ENCODE assay signal across 17 mouse cellular contexts in the genomic region with DNA sequence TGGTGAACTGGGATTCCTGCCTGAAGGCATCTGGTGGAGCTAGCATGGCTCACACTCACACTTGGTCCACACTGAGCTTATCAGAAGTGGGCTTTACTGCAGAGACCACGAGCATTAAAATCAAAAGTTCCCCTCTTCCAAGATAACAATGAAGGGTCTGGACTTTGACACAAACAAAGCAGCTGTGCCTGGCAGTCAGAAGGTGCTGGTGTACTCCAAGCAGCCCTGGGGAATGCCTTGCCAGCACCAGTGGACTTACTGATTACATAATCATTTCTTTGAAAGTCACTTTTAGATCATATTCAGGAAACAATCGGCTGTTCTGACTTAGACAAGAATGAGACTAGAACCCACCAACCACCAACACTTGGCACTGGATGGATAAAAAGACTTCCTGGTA.
DNase-seq lines count a peak whose midpoint lies in the region; ATAC-seq and TF ChIP-seq lines count a peak whose summit lies in the region.
"Had no signal": no experiment of that assay in that cellular context is flagged by ENCODE, and none has a peak within 500 bp of the region (broad histone marks: within the 10 kb centered on the region; RNA-seq: fewer than 3 reads in every experiment).

No protein-coding gene starts in this region.

- no peaks in the 10 kb centered on the region for H3K36me3 ChIP-seq in heart, embryonic 14.5 days (ENCODE audit: control insufficient read depth, insufficient read depth, low read length)
- H3K36me3 ChIP-seq: limb, embryonic 10.5 days; liver, embryonic 12.5 days; midbrain, embryonic 13.5 days had no signal

- no peak overlapping the region for H3K9ac ChIP-seq in heart, embryonic 14.5 days (ENCODE audit: low read length)
- H3K9ac ChIP-seq: liver, embryonic 12.5 days; midbrain, embryonic 13.5 days had no signal

- TF ChIP-seq POLR2A in lung, adult 2 months (IDR thresholded peaks at IDR 0.05; ENCODE audit: borderline replicate concordance, extremely low read depth, low read depth, low read length), result no peak

- peak; percentile 66 for ATAC-seq in heart, embryonic 14.5 days (ENCODE audit: insufficient number of reproducible peaks, insufficient read depth, low FRiP score, low read depth)
- ATAC-seq in cerebellum, adult (ENCODE audit: insufficient number of reproducible peaks, low FRiP score, low TSS enrichment), result no peak
- ATAC-seq: CD4-positive, CD25-positive, alpha-beta regulatory T cell, adult 4 months; liver, embryonic 12.5 days; midbrain, embryonic 13.5 days had no signal

- H3K27me3 ChIP-seq in heart, embryonic 14.5 days (ENCODE audit: control insufficient read depth, insufficient read depth, low read length), result no peaks in the 10 kb centered on the region; the same call in 1 of the 2 replicates
- H3K27me3 ChIP-seq: liver, embryonic 12.5 days; midbrain, embryonic 13.5 days had no signal

- 1% methylated on average over 2 of the region's 2 CpGs for WGBS in heart, embryonic 14.5 days
- WGBS in lung, adult 2 months, result 15% methylated on average over 2 of the region's 2 CpGs

- H3K27ac ChIP-seq in heart, embryonic 14.5 days (replicated peaks in 1 of 2; ENCODE audit: control insufficient read depth in 1 of 2, insufficient read depth in 1 of 2, low read depth in 2 of 2, low read length in 2 of 2), result peak overlapping the region in 1 of 2 experiments; percentile 62; a peak in 3 of 4 replicates
- H3K27ac ChIP-seq: left cerebral cortex, adult 2 months; limb, embryonic 10.5 days; liver, embryonic 12.5 days; midbrain, embryonic 13.5 days had no signal

- H3K4me3 ChIP-seq in heart, embryonic 14.5 days (ENCODE audit: control insufficient read depth in 1 of 2, insufficient read depth in 1 of 2, low read depth in 1 of 2, low read length in 2 of 2), result no peak overlapping the region
- no peak overlapping the region for H3K4me3 ChIP-seq in lung, adult 2 months (replicated peaks; ENCODE audit: extremely low read depth, low read depth, low read length)
- H3K4me3 ChIP-seq: left cerebral cortex, adult 2 months; limb, embryonic 10.5 days; liver, embryonic 12.5 days; midbrain, embryonic 13.5 days had no signal

- H3K4me2 ChIP-seq in heart, embryonic 14.5 days (ENCODE audit: low read length), result peak overlapping the region; percentile 32; the same call in 1 of the 2 replicates
- H3K4me2 ChIP-seq: liver, embryonic 12.5 days; midbrain, embryonic 13.5 days had no signal

- peaks cover 24 to 28% of the 10 kb centered on the region in 2 experiments for H3K4me1 ChIP-seq in heart, embryonic 14.5 days (ENCODE audit: control insufficient read depth in 2 of 2, insufficient read depth in 2 of 2, low read length in 2 of 2)
- H3K4me1 ChIP-seq in lung, adult 2 months (ENCODE audit: control insufficient read depth, insufficient read depth, low read length), result peaks cover 14% of the 10 kb centered on the region

- no peaks in the 10 kb centered on the region for H3K9me3 ChIP-seq in heart, embryonic 14.5 days (ENCODE audit: control insufficient read depth, low read length)
- H3K9me3 ChIP-seq: G1E; limb, embryonic 10.5 days; liver, embryonic 12.5 days; midbrain, embryonic 13.5 days had no signal

- DNase-seq in heart, adult 8-10 months (ENCODE audit: low spot score), result no peak
- peak; percentile 23 to 34 for DNase-seq in kidney, adult 8-10 months
- DNase-seq in kidney, adult 18-20 months, result no peak
- DNase-seq in lung, postnatal 14 days, result peak; percentile 33
- no peak for DNase-seq in lung, adult 2 months
- DNase-seq: cerebellum, adult 11-12 months; cerebellum, postnatal 25 days; gastrocnemius, postnatal 10 days; thymus, postnatal 25 days had no signal

- no peak for TF ChIP-seq CTCF in lung, adult 2 months (IDR thresholded peaks at IDR 0.05; ENCODE audit: insufficient read depth, low read length)

Comparison
In these comparisons a context has a peak if more than half of its experiments do, and no peak if none do; other contexts are left out.
1. DNase-seq: peak in kidney, adult 8-10 months (2 of 2) and lung, postnatal 14 days (single experiment); none in heart, adult 8-10 months (single experiment), kidney, adult 18-20 months (single experiment) and lung, adult 2 months (single experiment).